In genomic region chr2:152707627-152708026, GRCm38 (mm10) we compare ENCODE assay signal across 8 mouse cellular contexts. TPM values are rescaled to one million over a fixed set of nuclear protein-coding genes. Genes with fewer than 3 reads are reported as not detected.
DNase-seq lines count a peak whose midpoint lies in the region; ATAC-seq and TF ChIP-seq lines count a peak whose summit lies in the region.

No protein-coding gene starts in this region.

- peak overlapping the region; percentile 65 for H3K4me2 ChIP-seq in embryonic facial prominence, embryonic 14.5 days (ENCODE audit: low read depth, low read length)
- H3K4me2 ChIP-seq in limb, embryonic 14.5 days (replicated peaks; ENCODE audit: low read depth, low read length, severe bottlenecking): peak overlapping the region; percentile 48
- H3K4me2 ChIP-seq in myocyte (ENCODE audit: low read depth): peak overlapping the region; percentile 50

- peaks cover 32% of the 10 kb centered on the region for H3K4me1 ChIP-seq in embryonic facial prominence, embryonic 14.5 days (ENCODE audit: control insufficient read depth, insufficient read depth, low read length)
- H3K4me1 ChIP-seq in limb, embryonic 14.5 days (ENCODE audit: control insufficient read depth, insufficient read depth, low read length): peaks cover 38% of the 10 kb centered on the region

- no peaks in the 10 kb centered on the region for H3K27me3 ChIP-seq in embryonic facial prominence, embryonic 14.5 days (replicated peaks; ENCODE audit: control insufficient read depth, insufficient read depth, low read length)
- no peaks in the 10 kb centered on the region for H3K27me3 ChIP-seq in limb, embryonic 14.5 days (ENCODE audit: control insufficient read depth, insufficient read depth, low read length)
- no peaks in the 10 kb centered on the region for H3K27me3 ChIP-seq in myocyte (ENCODE audit: control insufficient read depth, insufficient read depth, insufficient read length)

- 0 out of 2 replicates have a peak, but pooled peaks have one; percentile 56 for TF ChIP-seq POLR2A in limb, embryonic 14.5 days (IDR thresholded peaks at IDR 0.05; ENCODE audit: borderline replicate concordance, extremely low read depth, insufficient read depth, insufficient read length)
- peak; percentile 84 for TF ChIP-seq POLR2A in myocyte (IDR thresholded peaks at IDR 0.05; ENCODE audit: insufficient read length, low read depth)

- DNase-seq in spleen, adult 18-20 months: peak; percentile 29 to 32
- no peak for DNase-seq in spleen, postnatal 14 days (ENCODE audit: low spot score in 2 of 2)
- DNase-seq in embryonic facial prominence, embryonic 14.5 days (ENCODE audit: low spot score): peak; percentile 96
- peak; percentile 95 for DNase-seq in heart, adult 8-10 months (ENCODE audit: low spot score)
- peak; percentile 97 for DNase-seq in kidney, adult 9 months
- peak; percentile 92 for DNase-seq in limb, embryonic 14.5 days (ENCODE audit: low spot score)
- peak; percentile 92 for DNase-seq in testis, postnatal 14 days (ENCODE audit: low spot score)

- H3K4me3 ChIP-seq in embryonic facial prominence, embryonic 14.5 days (ENCODE audit: low read depth, low read length): peak overlapping the region; percentile 38
- H3K4me3 ChIP-seq in limb, embryonic 14.5 days (replicated peaks; ENCODE audit: low read length): peak overlapping the region; percentile 30
- peak overlapping the region; percentile 10 for H3K4me3 ChIP-seq in myocyte

- 7% methylated on average over 6 of the region's 31 CpGs for WGBS in embryonic facial prominence, embryonic 14.5 days
- 2% methylated on average over 21 of the region's 31 CpGs for WGBS in limb, embryonic 14.5 days

- H3K27ac ChIP-seq in embryonic facial prominence, embryonic 14.5 days (replicated peaks; ENCODE audit: low read depth, low read length): peak overlapping the region; percentile 96
- H3K27ac ChIP-seq in limb, embryonic 14.5 days (replicated peaks; ENCODE audit: low read depth, low read length): peak overlapping the region; percentile 95

- peak overlapping the region; percentile 69 for H3K9ac ChIP-seq in embryonic facial prominence, embryonic 14.5 days (ENCODE audit: low read depth, low read length)
- H3K9ac ChIP-seq in limb, embryonic 14.5 days (ENCODE audit: low read depth, low read length, severe bottlenecking): peak overlapping the region; percentile 53

- H3K79me2 ChIP-seq in myocyte (ENCODE audit: control insufficient read depth, insufficient read depth): no peaks in the 10 kb centered on the region

- peak; percentile 93 for ATAC-seq in embryonic facial prominence, embryonic 14.5 days (ENCODE audit: low read depth)
- ATAC-seq in limb, embryonic 14.5 days (ENCODE audit: low FRiP score, low read depth): peak; percentile 90

- no peaks in the 10 kb centered on the region for H3K9me3 ChIP-seq in embryonic facial prominence, embryonic 14.5 days (ENCODE audit: control insufficient read depth, low read length)
- no peaks in the 10 kb centered on the region for H3K9me3 ChIP-seq in limb, embryonic 14.5 days (ENCODE audit: control insufficient read depth, low read length)

- H3ac ChIP-seq in myocyte (ENCODE audit: control insufficient read depth, insufficient read length): no peak overlapping the region

- peaks cover 40% of the 10 kb centered on the region for H3K36me3 ChIP-seq in embryonic facial prominence, embryonic 14.5 days (ENCODE audit: control insufficient read depth, insufficient read depth, low read length)
- peaks cover 37% of the 10 kb centered on the region for H3K36me3 ChIP-seq in limb, embryonic 14.5 days (ENCODE audit: control insufficient read depth, insufficient read depth, low read length)
- H3K36me3 ChIP-seq in myocyte (ENCODE audit: control insufficient read depth, insufficient read depth): peaks cover 3% of the 10 kb centered on the region

TF ChIP-seq in myocyte, 11 proteins besides CTCF, POLR2A, EP300 and RAD21:
- TF ChIP-seq POLR2AphosphoS2 (IDR thresholded peaks at IDR 0.05; ENCODE audit: insufficient read length, low read depth) (peak; percentile 86), MYOD1 (IDR thresholded peaks at IDR 0.05; ENCODE audit: control insufficient read depth in 1 of 3, insufficient read length in 2 of 3, low read depth in 2 of 3) (peak in 2 of 3 experiments; percentile 22 to 61), TCF3 (IDR thresholded peaks at IDR 0.05; ENCODE audit: insufficient read length, low read depth) (no peak), MYOG (IDR thresholded peaks at IDR 0.05; ENCODE audit: control insufficient read depth in 1 of 3, insufficient read depth in 1 of 3, insufficient read length in 2 of 3, low read depth in 2 of 3) (peak in 2 of 3 experiments; percentile 43 to 69)

RNA-seq across cellular contexts. Expression of gene Mcts2, which starts 20.8 kb away (rescaled TPM):
- 26.7 and 30.2 TPM in 2 replicates for polyA plus RNA-seq in embryonic facial prominence, embryonic 14.5 days (2014; fragmentation: Nextera tagmentation; extraction: Ambion mirVana)
- total RNA-seq in heart, adult 8-10 months (2022): 10 to 100 TPM; 15.0 to 19.6 (median 16.6) TPM
- polyA plus RNA-seq in limb, embryonic 14.5 days (2012; rRNA removed): 11.8 and 18.6 TPM in 2 replicates
- polyA plus RNA-seq in limb, embryonic 14.5 days (2014; fragmentation: Nextera tagmentation; extraction: Ambion mirVana): 26.8 and 27.2 TPM in 2 replicates
- polyA plus RNA-seq in myocyte (2012; fragmentation: generic; extraction: Trizol): 27.0 TPM

RNA-seq across cellular contexts. Expression of gene Id1, which starts 28.4 kb away (rescaled TPM):
- 128 and 138 TPM in 2 replicates for polyA plus RNA-seq in embryonic facial prominence, embryonic 14.5 days (2014; fragmentation: Nextera tagmentation; extraction: Ambion mirVana)
- total RNA-seq in heart, adult 8-10 months (2022): 10 to 100 TPM; 43.3 to 63.6 (median 58.4) TPM
- 444 and 565 TPM in 2 replicates for polyA plus RNA-seq in limb, embryonic 14.5 days (2012; rRNA removed)
- 184 and 198 TPM in 2 replicates for polyA plus RNA-seq in limb, embryonic 14.5 days (2014; fragmentation: Nextera tagmentation; extraction: Ambion mirVana)
- polyA plus RNA-seq in myocyte (2012; fragmentation: generic; extraction: Trizol): 59.5 TPM

RNA-seq across cellular contexts. Expression of gene H13, which starts 38.4 kb away (rescaled TPM):
- 122 and 134 TPM in 2 replicates for polyA plus RNA-seq in embryonic facial prominence, embryonic 14.5 days (2014; fragmentation: Nextera tagmentation; extraction: Ambion mirVana)
- total RNA-seq in heart, adult 8-10 months (2022): 10 to 100 TPM; 34.4 to 36.3 (median 35.1) TPM
- 148 and 194 TPM in 2 replicates for polyA plus RNA-seq in limb, embryonic 14.5 days (2012; rRNA removed)
- polyA plus RNA-seq in limb, embryonic 14.5 days (2014; fragmentation: Nextera tagmentation; extraction: Ambion mirVana): 151 and 153 TPM in 2 replicates
- polyA plus RNA-seq in myocyte (2012; fragmentation: generic; extraction: Trizol): 190 TPM

RNA-seq across cellular contexts. Expression of gene Cox4i2, which starts 46.3 kb away (rescaled TPM):
- 19.1 and 27.0 TPM in 2 replicates for polyA plus RNA-seq in embryonic facial prominence, embryonic 14.5 days (2014; fragmentation: Nextera tagmentation; extraction: Ambion mirVana)
- total RNA-seq in heart, adult 8-10 months (2022): 10 to 100 TPM; 10.3 to 16.2 (median 12.4) TPM
- polyA plus RNA-seq in limb, embryonic 14.5 days (2012; rRNA removed): 21.7 and 23.7 TPM in 2 replicates
- polyA plus RNA-seq in limb, embryonic 14.5 days (2014; fragmentation: Nextera tagmentation; extraction: Ambion mirVana): 33.6 and 34.7 TPM in 2 replicates
- polyA plus RNA-seq in myocyte (2012; fragmentation: generic; extraction: Trizol): not detected

Comparison
In these comparisons a context has a peak if more than half of its experiments do, and no peak if none do; other contexts are left out.
1. DNase-seq: peak in spleen, adult 18-20 months (2 of 2), embryonic facial prominence, embryonic 14.5 days (single experiment), heart, adult 8-10 months (single experiment), kidney, adult 9 months (single experiment), limb, embryonic 14.5 days (single experiment) and testis, postnatal 14 days (single experiment); none in spleen, postnatal 14 days (0 of 2).
2. Peak in every context shown above with its lines, with median percentiles within 50 percentile points of each other: H3K4me2 ChIP-seq and H3K4me3 ChIP-seq.